Mouse (Mus musculus) embryo, embryonic 10 days (tissue): ENCODE results near the gene Lrp6.

Experiments
- DNase-seq: peaks from one replicate; pipeline ENCODE4 v3.0.0-alpha.2; 2015; ENCODE audit warnings: low spot score

Lrp6 gene

GRCm38 (mm10) chr6:134434866-134435390 lies 131.8 kb downstream of the Lrp6 start:
- DNase-seq = no peak

- DNase-seq = no peak
Measured at GRCm38 (mm10) chr6:134434044-134434443, 132.7 kb downstream of the Lrp6 start.

GRCm38 (mm10) chr6:134433281-134433680 lies 133.5 kb downstream of the Lrp6 start:
- no peak for DNase-seq

- peak; percentile 43 for DNase-seq
Measured at GRCm38 (mm10) chr6:134431583-134431982, 135.2 kb downstream of the Lrp6 start.

- no peak for DNase-seq
Measured at GRCm38 (mm10) chr6:134430161-134430799, 136.5 kb downstream of the Lrp6 start.

- no peak for DNase-seq
Measured at GRCm38 (mm10) chr6:134428455-134428854, 138.3 kb downstream of the Lrp6 start.

- no peak for DNase-seq
Measured at GRCm38 (mm10) chr6:134427165-134427564, 139.6 kb downstream of the Lrp6 start.

GRCm38 (mm10) chr6:134425216-134425717 lies 141.5 kb downstream of the Lrp6 start:
- peak; percentile 90 for DNase-seq

- DNase-seq = no peak
Measured at GRCm38 (mm10) chr6:134421921-134422320, 144.8 kb downstream of the Lrp6 start.

- no peak for DNase-seq
Measured at GRCm38 (mm10) chr6:134420375-134420774, 146.4 kb downstream of the Lrp6 start.

- DNase-seq = no peak
Measured at GRCm38 (mm10) chr6:134417886-134418285, 148.9 kb downstream of the Lrp6 start.

GRCm38 (mm10) chr6:134416556-134417105 lies 150.1 kb downstream of the Lrp6 start:
- no peak for DNase-seq

- no peak for DNase-seq
Measured at GRCm38 (mm10) chr6:134414532-134414883, 152.3 kb downstream of the Lrp6 start.

- DNase-seq = peak; percentile 27
Measured at GRCm38 (mm10) chr6:134413706-134414531, 152.8 kb downstream of the Lrp6 start.

GRCm38 (mm10) chr6:134407226-134407625 lies 159.5 kb downstream of the Lrp6 start:
- no peak for DNase-seq

- no peak for DNase-seq
Measured at GRCm38 (mm10) chr6:134403684-134404070, 163.1 kb downstream of the Lrp6 start.

- DNase-seq = peak; percentile 92
Measured at GRCm38 (mm10) chr6:134402914-134403683, 163.7 kb downstream of the Lrp6 start.
